Mouse (Mus musculus) lung, adult 2 months (tissue): Measurements from ENCODE around the gene Gm13124.

Experiments used
- CTCF ChIP-seq: fragments of 200-500 bp; IDR thresholded peaks from 2 replicates; pipeline ENCODE4 v1.5.1; 2011; ENCODE audit warnings: mild to moderate bottlenecking, low read length, control low read depth; ENCODE audit not compliant: insufficient read depth
- POLR2A ChIP-seq: fragments of 200-500 bp; IDR thresholded peaks from 2 replicates; pipeline ENCODE4 v1.6.1; 2011; ENCODE audit warnings: low read depth, mild to moderate bottlenecking, control low read depth, low read length, borderline replicate concordance; ENCODE audit errors: extremely low read depth

DNA sequence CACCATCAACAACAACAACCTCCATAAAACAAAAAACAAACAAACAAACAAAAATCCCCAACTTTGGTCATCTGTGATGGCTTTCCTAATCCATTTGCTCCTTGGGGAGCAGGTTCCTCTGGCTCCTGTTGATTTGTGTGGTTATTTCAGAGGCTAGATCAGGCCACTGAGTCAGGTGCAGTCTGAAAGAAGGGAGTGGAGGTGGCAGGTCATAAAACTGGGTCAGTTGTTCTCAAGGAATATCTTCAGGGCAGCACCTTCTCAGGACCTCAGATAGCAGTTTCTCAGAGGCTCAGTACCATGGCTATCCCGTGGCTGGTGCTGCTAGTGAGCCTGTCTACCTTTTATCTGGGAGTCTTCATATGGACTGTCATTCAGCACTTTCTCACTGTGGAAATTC lies 48.5 kb upstream of the Gm13124 start, which contains the start of gene Aadacl4:
- TF ChIP-seq CTCF = no peak
- TF ChIP-seq POLR2A = no peak
